Mouse (Mus musculus) large intestine, adult 2 months (tissue): ENCODE results near the gene Slc25a43. TPM values are rescaled to one million over a fixed set of nuclear protein-coding genes. Genes with fewer than 3 reads are reported as not detected.
"Not testable (repeated sequence)": the region's sequence is repeated elsewhere in the genome, so short reads cannot be mapped to it uniquely, and the experiment has no call there.

Experiments
- DNase-seq: peaks from one replicate; pipeline ENCODE4 v3.0.0-alpha.2; 2012; ENCODE audit warnings: low read depth, low spot score
- WGBS: fragments of 180-500 bp; shearing (Covaris S2); methylation state at CpG from one replicate; pipeline ENCODE4 v1.1.7; 2018; 5-methylcytosine and 5-hydroxymethylcytosine counted together
- polyA plus RNA-seq: library from polyadenylated mRNA; depleted of rRNA; stranded (reverse); fragments of >200 nt; gene quantifications from 2 replicates; pipeline ENCODE4 v1.2.3, GENCODE M21; 2012

The Slc25a43 gene
- polyA plus RNA-seq, 1 experiment = 0.78 TPM

DNA sequence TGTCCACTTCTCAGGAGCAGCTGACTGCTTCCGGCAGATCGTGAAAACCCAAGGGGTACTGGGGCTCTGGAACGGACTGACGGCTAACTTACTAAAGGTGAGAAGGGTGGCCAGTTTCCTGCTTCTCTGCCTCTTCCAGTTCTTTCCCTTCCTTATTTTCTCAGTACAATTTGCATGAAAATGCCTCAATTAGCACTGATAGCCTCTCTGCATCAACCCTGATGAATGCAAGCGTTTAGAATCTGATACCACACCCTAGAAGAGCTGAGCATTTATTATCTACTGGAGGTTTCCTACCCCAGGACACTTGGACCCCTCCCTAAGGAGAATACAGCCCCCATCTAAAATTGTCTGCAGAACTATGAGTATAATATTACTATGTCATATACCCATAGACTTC is 32.1 kb downstream of the Slc25a43 start:
- no peak for DNase-seq
- 92% methylated on average over 5 of the region's 5 CpGs for WGBS

GRCm38 (mm10) chrX:36777694-36778093 is 34.2 kb downstream of the Slc25a43 start:
- 71% methylated on average over 4 of the region's 4 CpGs for WGBS
- DNase-seq = no peak

DNA sequence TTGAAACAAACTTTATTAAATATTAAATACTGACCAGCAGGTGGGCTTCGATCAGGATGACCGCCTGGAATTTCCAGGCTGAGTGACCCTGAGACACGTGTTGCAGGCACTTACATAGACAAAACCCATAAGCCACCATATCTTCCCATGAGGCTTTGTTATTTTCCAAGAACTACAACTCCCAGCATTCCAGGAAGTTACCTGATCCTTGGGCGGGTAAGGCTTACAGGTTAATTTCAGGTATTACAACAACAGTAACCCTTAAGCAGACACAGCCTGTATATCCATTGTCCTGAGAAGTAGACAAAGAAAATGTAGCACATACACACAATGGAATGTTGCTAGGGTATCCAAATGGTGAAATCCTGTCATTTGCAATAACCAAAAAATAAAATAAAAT is 45.9 kb downstream of the Slc25a43 start:
- no peak for DNase-seq
- 47% methylated on average over 4 of the region's 4 CpGs for WGBS

- 44% methylated on average over 5 of the region's 5 CpGs for WGBS
- DNase-seq = no peak
Measured at GRCm38 (mm10) chrX:36794571-36794970, 51.1 kb downstream of the Slc25a43 start.

DNA sequence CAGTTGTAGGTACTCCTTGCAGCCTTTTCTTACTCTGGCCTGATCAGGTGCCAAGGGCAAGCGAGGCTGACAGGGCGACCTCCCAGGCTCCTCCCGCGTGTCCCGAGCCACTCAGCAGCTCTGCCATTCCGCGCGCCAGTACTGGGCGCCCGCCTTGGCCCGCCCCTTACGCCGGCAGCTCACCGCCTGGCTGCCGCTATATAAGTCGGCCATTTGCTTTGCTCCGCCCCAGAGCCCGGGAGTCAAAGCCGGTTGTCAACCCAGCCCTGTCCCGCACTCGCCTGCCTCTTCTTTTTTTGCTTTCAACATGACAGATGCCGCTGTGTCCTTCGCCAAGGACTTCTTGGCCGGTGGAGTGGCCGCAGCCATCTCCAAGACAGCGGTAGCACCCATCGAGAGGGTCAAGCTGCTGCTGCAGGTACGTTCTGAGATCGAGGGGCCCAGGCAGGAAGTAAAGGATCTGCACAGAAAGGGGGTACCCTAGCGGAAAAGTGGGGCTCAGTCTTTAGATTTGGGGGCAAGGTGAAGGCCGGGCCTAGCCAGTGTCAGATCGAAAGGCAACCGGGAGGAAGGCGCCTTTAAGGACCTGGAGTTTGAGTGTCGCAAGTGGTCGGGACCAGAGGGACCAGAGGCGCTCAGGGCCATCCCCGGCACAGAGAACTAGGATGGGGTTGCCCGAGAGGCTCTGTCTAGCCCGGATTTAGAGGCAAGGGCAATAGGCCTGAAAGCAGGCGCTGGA is 52.1 kb downstream of the Slc25a43 start, which contains the start of gene Slc25a5:
Slc25a5 (plus strand) TSS at position 228 of the 739 bp plus-strand sequence.
- WGBS = 25% methylated on average over 41 of the region's 41 CpGs
- no peak for DNase-seq

DNA sequence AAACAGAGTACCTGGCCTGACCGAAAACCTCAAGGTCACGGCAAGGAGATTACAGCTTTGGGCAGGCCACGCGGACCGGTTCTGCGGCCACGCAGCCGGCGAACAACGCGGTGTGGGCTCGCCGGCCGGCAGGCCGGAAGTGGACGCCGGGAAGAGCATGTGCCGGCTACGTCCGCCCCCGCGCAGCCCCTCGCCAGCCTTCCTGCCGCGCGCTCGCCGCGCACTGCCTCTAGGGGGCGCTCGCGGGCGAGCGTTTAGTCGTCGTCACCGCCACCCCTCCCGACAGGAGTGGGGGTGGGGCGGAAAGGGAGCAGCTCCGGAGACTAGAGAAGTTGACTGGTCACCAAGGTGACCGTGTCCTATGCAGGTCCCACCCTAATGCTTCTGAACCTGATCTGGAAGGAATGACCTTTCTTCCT is 52.7 kb downstream of the Slc25a43 start:
- 17% methylated on average over 41 of the region's 41 CpGs for WGBS
- no peak for DNase-seq

GRCm38 (mm10) chrX:36796734-36797133 is 53.3 kb downstream of the Slc25a43 start:
- not testable (repeated sequence) for DNase-seq
- 36% methylated on average over 8 of the region's 8 CpGs for WGBS

DNA sequence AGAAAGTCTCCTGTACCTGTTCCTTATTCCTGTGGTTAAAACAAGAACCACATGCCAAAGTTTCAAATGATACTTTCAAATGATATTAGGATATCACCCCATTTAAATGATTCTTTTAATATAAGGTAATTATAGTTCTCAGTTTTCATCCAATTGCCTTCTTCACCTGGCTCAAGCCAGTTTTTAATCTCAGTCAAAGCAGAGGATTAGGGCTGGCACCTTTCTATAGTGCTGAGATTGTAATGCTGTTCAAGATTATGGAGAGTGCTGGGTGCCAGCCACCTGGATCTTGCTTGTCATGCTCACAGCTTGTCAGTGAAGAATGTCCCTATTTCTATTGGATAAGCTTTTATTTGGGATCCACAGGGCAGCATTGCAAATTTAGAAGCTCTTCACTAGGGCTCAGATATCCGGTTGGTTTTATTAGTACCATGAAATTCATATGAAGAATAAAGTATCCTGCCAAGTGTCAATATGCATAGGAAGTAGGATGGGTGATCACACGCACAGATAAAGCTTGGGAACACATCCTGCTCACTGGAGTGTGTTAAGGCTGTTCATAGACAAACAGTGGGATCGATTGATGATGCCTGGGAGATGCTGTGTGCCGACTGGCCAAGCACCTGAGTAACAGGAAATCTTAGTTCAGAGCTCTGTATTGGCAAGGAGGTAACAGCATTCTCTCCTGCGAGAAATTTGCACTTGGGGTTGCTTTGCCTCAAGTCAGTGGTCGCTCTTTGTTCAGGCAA is 55.8 kb downstream of the Slc25a43 start:
- WGBS = 35% methylated on average over 6 of the region's 6 CpGs
- DNase-seq = no peak

GRCm38 (mm10) chrX:36803189-36803588 is 59.7 kb downstream of the Slc25a43 start:
- no peak for DNase-seq
- 41% methylated on average over 5 of the region's 5 CpGs for WGBS

DNA sequence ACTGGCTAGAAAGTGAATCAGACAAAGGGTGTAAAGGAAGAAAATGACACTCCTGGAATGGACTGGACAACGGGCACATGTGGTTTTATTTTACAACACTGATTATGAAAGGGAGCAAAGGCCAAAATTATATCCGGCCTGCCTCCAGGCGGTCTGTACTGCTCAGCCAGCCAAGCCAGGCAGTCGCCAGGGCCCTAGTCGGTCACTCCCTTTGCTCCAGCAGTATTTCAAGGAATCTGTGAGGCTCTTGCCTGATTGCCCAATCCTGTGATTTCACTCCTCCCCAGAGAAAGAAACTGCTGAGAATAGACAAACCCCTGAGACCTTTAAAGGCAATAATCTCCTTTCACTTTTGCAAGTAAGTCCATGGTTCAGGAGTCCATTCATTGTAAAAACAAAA is 60.7 kb downstream of the Slc25a43 start:
- WGBS = 41% methylated on average over 5 of the region's 5 CpGs
- no peak for DNase-seq

GRCm38 (mm10) chrX:36805466-36806235 is 62.2 kb downstream of the Slc25a43 start:
- no peak for DNase-seq
- WGBS = 48% methylated on average over 5 of the region's 5 CpGs

- DNase-seq = no peak
- 15% methylated on average over 45 of the region's 45 CpGs for WGBS
Measured at GRCm38 (mm10) chrX:36807360-36808317, 64.2 kb downstream of the Slc25a43 start.

DNA sequence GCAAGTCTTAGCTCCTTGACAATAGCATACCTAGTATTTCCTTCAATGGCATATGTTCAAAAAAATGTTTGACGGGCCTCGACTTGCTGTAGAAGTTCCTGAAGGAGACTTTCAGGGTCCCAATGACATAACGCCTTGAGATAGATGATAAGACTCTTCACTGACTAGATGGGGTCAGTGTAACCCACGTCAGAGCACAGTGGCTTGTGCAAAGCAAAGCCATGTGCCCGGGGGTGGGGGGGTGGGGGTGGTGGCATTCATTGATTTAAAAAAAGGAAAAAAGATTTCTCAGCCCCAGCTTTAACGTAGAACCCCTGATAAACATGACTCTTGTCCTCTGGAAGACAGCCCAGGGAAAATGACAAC is 64.8 kb downstream of the Slc25a43 start:
- 34% methylated on average over 6 of the region's 6 CpGs for WGBS

GRCm38 (mm10) chrX:36811377-36811776 is 67.9 kb downstream of the Slc25a43 start:
- DNase-seq = no peak

More for the DNA sequence above, 64.8 kb downstream of the Slc25a43 start:
- no peak for DNase-seq

DNA sequence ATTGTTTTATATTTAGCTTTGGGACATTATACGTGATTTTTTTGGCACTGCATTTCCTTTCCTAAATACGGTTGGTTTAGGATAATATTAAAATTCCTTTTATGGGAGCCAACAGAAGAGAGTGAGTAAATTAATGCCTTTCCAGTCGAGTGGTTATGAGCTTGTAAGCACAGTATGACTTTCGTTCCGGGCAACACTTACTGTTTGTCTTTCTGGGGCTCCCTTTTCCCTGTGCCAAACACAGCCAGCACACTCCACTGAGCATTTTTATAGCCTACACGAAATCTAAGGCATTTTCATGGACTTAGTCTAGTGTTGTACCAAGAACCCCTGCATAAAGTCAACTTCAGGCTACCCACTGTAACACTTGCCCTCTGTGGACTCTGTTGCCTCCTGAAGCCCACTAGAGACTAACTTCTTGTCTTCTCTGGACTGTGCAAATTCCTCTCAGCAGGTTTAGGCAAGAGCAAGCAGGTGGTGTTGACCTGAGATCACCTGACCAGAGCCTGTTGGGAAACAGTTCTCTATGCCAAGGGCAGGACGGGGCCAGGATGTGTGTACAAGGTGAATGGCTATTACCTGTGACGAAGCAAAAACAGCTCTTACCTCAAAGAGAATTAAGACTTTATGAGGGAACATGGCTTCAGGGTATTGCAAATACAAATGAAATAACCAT is 70.8 kb downstream of the Slc25a43 start:
- WGBS = 37% methylated on average over 8 of the region's 8 CpGs
- DNase-seq = no peak

More at GRCm38 (mm10) chrX:36811377-36811776, 67.9 kb downstream of the Slc25a43 start:
- WGBS = 35% methylated on average over 5 of the region's 5 CpGs

- WGBS = 53% methylated on average over 4 of the region's 4 CpGs
- no peak for DNase-seq
Measured at GRCm38 (mm10) chrX:36815022-36815421, 71.6 kb downstream of the Slc25a43 start.

GRCm38 (mm10) chrX:36815439-36815838 is 72.0 kb downstream of the Slc25a43 start:
- 64% methylated on average over 3 of the region's 4 CpGs for WGBS
- no peak for DNase-seq

GRCm38 (mm10) chrX:36816368-36816899 is 73.0 kb downstream of the Slc25a43 start:
- WGBS = 33% methylated on average over 8 of the region's 8 CpGs

More at GRCm38 (mm10) chrX:36816368-36816899, 73.0 kb downstream of the Slc25a43 start:
- DNase-seq = no peak
